Mouse (Mus musculus) E14TG2a.4 (cell line): ENCODE results near the gene Krt82.

Source experiments
- CTCF ChIP-seq: conservative IDR thresholded peaks from 2 replicates; pipeline ENCODE4 v1.5.1; 2014; ENCODE audit warnings: low read length
- POU5F1 ChIP-seq: IDR thresholded peaks from 2 replicates; pipeline ENCODE4 v1.6.1; 2014; ENCODE audit warnings: low read length, borderline replicate concordance

DNA sequence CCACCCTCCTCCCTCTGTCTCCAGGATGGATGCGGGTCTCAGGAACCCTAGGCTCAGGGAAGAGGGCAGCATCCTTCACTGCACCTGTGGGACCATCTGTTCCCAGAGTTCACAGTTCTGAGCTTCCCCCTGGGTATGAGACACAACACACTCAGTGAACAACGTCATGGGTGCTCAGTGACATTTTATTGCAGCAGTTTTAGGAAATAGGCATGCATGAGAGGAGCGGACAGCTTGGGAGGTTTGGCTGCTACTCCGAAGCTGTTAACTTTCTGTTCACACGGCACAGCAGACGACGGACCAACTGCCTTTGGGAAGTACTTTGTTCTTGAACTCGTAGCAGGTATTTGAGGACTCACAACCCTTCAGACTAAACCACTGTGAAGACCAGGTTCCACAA lies 1.7 kb upstream of the Krt82 start:
- TF ChIP-seq POU5F1 (no peak), CTCF (no peak)
